Mouse (Mus musculus) effector memory CD4-positive, alpha-beta T cell, adult 7 months (primary cell): ENCODE data around the gene Cnot4. TPM values are rescaled to one million over a fixed set of nuclear protein-coding genes. Genes with fewer than 3 reads are reported as not detected.

ENCODE experiments used
- polyA plus RNA-seq: library from polyadenylated mRNA; unstranded; fragments of 100-300 nt; shearing (Covaris generic); gene quantifications from one replicate; pipeline ENCODE4 v1.2.1, GENCODE M21; 2017

Gene Cnot4
- 60.6 TPM for polyA plus RNA-seq

DNA sequence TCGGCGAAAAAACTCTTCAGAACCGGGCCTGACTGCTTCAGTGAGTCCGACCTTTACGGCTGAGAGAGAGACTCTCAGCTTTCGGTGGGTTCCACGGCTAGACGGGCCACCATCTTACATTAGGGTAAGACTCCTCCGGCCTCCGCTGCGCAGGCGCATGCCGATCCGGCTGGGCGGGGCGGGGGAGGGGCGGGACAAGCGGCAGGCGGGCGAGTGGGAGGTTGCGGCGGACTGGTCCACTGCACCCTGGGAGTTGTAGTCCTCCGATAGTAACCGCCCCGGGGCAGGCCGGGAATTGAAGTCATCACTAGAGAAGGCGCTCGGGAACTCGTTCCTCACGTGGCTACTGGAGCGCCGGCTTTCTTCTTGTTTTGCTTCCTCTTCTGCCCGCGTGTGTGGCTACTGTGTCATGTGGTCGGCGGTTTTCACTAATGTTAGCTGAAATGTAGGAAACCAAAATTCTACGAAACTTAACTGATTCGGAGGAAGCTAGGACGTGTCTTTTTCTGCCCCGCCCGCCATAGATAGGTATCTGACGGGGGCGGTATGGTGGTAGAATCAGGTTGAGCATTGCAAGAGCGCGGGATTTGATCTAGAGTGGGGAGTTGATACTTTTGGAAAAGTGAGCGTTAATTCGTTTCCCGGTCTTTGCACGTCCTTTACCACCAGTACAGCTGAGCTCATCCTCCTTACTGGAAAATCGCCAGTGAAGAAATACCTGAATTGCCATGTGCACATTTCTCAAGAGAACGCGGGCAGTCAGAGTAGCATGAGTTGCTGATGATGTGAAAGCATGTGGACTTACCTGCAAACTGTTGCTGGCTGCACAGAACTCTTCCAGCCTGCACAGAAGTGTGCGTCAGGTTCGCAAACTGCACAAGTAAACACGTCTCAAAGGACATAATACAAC is at the start of gene Cnot4:
Cnot4 (minus strand) TSS at position 146 of the 910 bp plus-strand sequence.

DNA sequence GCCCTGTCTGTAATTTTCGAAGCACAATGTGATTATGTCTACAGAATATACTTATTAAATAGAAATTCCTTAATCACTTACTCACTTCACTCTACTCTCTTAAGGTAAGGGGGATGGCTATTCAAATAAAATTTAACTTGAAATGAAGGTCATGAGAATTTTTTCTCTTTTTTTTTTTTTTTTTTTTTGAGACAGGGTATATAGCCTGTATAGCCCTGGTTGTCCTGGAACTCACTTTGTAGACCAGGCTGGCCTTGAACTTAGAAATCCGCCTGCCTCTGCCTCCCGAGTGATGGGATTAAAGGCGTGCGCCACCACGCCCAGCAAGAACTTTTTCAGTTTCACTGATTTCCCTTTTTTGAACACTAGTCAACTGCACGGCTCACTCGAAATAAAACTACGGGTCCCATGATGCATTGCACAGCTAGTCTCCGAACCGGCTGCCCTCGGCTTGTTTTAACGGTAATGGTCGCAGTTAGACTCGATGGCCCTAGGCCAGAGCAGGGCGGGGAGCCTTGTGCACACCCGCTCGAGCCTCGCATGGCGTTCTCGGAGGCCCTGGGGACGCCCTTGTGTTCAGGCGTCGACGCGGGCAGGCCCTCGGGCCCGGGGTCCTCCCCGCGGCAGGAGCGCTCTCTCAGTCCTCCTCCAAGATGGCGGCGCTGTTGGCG is 43.6 kb upstream of the Cnot4 start, which contains the start of gene Nup205:
Nup205 (plus strand) TSS at position 443 of the 671 bp plus-strand sequence.

DNA sequence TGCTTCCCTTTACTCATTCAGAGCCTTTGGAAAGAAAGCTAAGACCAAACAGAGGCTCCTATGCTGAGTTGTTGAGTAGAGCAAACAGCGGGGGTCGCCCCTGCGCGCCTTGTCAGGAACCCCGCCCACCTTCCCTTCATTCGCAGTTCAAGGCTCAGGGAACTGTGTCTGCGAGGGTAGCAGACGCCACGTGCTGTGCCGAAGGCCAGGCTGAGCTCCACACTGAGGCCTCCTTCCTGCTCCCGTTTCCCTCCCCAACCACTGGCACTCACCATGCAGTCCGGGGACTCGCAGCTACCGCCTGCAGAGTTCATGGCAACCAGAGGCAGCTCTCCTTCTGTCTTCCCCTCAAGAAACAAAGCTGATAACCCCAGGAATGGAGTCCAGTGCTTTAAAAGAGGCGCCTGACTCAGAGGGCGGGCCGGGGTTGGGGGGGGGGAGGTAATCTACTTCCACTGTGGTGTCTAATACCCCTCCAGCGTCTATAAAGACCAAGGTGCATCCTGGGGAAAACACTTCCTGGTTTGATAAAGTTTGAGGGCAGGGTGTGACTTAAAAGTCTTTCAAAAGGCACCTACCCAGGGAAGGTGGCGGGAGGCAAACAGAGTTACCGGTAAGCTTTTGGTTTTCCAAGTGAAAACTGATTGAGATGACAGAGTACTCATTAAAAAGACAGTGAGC is 145.3 kb downstream of the Cnot4 start, which contains the start of gene Slc23a4:
Slc23a4 (minus strand) TSS at position 324 of the 681 bp plus-strand sequence.

Other genes with a start within 250 kb of the Cnot4 start
- gene Wdr91, start 222.8 kb downstream of the Cnot4 start, polyA plus RNA-seq, result 15.2 TPM
- gene Stra8, start 213.6 kb downstream of the Cnot4 start, polyA plus RNA-seq, result not detected
- 1.1 TPM for gene Slc23a4, start 145.3 kb downstream of the Cnot4 start, polyA plus RNA-seq
- gene Nup205, start 43.7 kb upstream of the Cnot4 start, polyA plus RNA-seq, result 27.1 TPM
- gene Slc13a4, start 174.4 kb upstream of the Cnot4 start, polyA plus RNA-seq, result 0.27 TPM
- gene Fam180a, start 192.4 kb upstream of the Cnot4 start, polyA plus RNA-seq, result not detected